Mouse (Mus musculus) right cerebral cortex, postnatal 4 days (tissue): Measurements from ENCODE around the gene Rasgef1b.

Experiments used
- DNase-seq: peaks from one replicate; pipeline ENCODE4 v3.0.0-alpha.2; 2022

Rasgef1b gene

DNA sequence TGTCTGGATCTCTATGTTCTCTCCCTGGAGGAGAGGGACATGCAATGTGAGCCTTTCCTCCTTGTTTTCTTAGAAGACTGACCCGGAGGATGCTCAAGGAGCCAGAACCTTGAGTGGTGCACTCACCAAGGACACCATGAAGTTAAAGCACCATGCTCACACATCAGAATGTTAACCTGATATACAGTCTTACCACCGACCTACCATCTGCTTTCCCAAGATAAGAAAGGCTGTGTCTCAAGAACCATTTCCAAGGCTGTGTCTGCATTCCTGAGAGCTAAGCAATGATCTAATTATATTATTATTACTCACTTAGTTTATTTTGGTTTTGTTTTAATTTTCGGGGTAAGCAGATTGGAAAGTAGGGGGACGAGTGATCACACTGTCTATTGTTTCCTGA, 203.2 kb downstream of the Rasgef1b start:
- DNase-seq, result no peak

DNA sequence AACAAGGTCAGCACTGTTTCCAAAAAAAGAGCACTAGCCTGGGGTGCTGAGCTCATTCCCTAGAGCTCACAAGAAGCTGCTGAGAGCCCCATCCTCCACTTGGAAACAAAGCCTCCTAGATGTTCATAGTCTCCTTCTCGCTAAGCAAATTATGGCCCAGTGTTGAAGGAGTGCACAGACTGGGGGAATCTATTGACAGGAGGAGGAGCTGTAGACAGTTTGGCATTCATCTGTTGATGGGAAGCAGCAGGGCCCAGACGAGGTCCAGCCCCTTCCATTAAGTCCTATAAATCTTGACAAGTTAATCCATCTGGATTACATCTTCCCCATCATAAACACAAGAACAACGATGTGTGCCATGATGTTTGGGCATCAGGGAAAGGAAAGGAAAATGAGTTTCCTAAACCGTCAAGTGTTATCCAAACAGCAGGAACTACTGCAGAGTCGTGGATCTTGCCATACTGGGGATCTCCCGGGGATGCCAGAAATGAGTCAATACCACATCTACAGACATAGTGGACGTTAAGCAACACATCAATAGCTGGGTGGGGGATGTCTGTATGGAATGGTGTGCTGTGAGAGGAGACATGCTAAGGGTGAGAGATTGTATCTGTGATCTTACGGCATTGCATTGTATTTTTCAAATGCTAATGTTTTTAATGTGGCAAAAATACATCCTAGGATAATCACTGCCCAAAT, 206.1 kb downstream of the Rasgef1b start:
- no peak for DNase-seq

DNA sequence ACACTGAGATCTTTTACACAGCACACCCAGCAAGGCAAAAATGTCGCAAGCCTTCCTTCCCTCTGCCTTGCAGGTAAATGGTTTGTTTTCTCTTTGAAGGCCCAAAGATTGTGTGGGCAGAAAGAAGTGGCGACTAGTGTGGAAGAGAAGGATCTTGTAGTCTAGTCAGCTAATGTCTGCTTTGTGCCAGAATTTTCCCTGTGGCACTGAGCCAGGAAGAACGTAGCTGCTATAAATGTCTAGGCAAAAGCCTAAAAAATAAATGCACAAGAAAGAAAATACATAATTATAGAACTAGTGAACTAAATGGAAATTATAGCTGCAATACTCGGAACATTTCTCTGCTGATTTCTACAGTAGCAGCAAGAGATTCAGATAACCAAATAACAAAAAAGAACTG, 207.5 kb downstream of the Rasgef1b start:
- peak; percentile 65 for DNase-seq

DNA sequence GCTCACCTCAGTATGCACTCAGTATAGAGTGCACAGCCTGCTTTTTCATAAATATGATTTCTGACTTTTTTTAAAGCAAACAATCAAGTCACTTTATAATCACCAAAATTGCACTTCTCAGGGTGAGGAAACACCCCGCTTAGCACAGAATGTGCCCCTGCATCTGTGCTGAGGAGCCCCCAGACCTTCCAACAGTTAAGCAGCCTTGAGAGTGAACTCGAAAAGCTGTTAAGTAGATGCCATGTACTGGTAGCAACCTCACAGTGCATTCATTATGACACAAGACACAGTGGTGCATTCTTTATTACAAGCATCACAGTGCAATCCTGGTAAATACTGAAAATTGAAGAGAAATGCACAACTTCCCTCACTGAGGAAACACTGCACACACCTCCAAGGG, 209.3 kb downstream of the Rasgef1b start:
- DNase-seq, result no peak

GRCm38 (mm10) chr5:99519023-99519422, 209.8 kb downstream of the Rasgef1b start:
- DNase-seq, result no peak

DNA sequence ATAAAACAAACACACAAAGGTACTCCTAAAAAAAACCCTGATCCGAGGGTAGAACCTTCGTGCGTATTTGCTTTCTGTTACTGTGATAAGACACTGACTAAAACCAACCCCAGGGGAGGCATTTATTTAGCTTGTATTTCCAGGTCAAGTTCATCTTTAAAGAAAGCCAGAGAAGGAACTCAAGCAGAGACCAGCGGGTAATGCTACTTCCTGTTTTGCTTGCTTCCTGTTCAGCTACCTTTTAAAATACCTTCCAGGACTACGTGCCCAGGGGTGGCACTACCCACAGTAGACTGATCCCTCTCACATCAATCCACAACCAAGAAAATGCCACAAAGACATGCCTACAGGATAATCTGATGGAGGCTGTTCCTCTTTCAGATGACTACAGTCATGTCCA, 212.7 kb downstream of the Rasgef1b start:
- no peak for DNase-seq

GRCm38 (mm10) chr5:99515764-99516163, 213.1 kb downstream of the Rasgef1b start:
- DNase-seq, result no peak

GRCm38 (mm10) chr5:99513209-99513880, 215.5 kb downstream of the Rasgef1b start:
- DNase-seq, result no peak

DNA sequence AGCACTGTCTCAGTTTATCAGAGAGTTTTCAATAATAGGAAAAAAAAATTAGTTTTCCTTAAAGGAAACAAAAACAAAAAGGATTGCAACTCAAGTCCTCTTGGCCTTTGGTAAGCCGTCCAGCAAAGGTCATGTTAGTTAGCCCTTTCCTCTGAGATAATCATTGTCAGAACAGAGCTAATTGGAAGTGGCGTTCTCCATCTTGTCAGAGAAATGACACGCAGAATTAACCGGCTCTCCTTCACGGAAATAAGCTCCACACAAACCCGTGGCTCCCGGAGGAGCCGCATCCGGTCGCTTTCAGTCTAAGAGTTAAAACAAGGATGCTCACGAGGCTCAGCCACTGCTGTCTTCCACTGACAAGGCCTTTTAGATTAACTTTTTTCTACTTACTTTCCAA, 217.8 kb downstream of the Rasgef1b start:
- DNase-seq, result no peak

- DNase-seq, result no peak
These were observed 222.8 kb downstream of the Rasgef1b start for GRCm38 (mm10) chr5:99506109-99506508.

DNA sequence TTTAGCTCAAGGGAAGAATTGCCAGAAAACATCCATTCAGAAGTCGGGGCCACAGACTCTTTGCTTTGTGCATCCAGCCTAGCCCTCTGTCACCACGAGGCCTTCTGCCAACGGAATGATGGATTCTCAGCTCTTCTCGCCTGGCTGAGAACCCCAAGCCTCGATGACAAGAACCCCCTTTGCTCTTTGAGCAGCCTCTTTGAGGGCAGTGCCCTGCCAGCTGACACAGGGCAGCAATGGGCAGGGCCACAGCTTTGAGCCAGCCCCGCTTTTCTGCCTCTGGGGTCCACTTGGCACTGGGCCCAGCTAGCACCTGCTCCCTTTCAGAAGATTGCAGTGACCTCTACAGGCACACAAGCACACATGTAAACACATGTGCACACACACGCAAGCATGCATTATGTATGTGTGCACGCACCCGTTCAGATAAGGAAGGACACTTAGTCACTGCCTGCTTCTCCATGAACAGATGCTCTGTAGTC, 224.5 kb downstream of the Rasgef1b start:
- DNase-seq, result peak; percentile 65

GRCm38 (mm10) chr5:99502681-99503080, 226.2 kb downstream of the Rasgef1b start:
- DNase-seq, result no peak

GRCm38 (mm10) chr5:99499404-99500089, 229.3 kb downstream of the Rasgef1b start:
- DNase-seq, result no peak

GRCm38 (mm10) chr5:99497856-99498255, 231.0 kb downstream of the Rasgef1b start:
- no peak for DNase-seq

GRCm38 (mm10) chr5:99496931-99497782, 231.7 kb downstream of the Rasgef1b start:
- DNase-seq, result no peak

DNA sequence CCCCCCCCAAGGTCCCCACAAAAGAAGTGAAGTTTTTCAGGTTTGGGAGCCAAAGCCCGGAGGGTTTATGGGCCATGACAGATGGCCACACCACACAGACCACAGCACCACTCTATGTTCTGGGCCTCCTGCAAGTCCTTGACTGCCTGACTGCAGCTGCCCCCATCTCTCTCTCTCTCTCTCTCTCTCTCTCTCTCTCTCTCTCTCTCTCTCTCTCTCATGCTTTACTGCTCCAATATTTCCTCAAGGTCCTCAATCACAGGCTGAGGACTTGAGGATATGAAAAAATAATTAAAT, 232.8 kb downstream of the Rasgef1b start:
- no peak for DNase-seq

- DNase-seq, result no peak
These were observed 233.3 kb downstream of the Rasgef1b start for GRCm38 (mm10) chr5:99495354-99496156.

GRCm38 (mm10) chr5:99493861-99494260, 235.0 kb downstream of the Rasgef1b start:
- no peak for DNase-seq

DNA sequence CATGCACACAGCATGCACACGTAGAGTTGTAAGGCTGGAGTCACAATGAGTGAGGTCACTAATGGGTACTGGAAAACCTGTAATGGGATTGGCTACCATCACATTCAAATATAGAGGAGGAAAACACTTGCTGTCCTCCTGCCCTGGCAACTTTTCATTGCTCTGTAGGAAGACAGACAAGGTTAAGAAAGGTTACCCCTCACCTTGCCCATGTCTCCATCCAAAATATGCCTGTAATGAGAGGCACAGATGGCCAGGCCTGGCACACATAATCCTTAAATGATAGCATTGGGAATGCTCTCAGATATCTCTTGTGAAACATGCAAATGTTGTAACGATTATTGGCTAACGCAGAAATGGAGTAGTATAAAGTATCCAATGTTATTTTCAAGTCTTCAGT, 235.8 kb downstream of the Rasgef1b start:
- DNase-seq, result no peak

DNA sequence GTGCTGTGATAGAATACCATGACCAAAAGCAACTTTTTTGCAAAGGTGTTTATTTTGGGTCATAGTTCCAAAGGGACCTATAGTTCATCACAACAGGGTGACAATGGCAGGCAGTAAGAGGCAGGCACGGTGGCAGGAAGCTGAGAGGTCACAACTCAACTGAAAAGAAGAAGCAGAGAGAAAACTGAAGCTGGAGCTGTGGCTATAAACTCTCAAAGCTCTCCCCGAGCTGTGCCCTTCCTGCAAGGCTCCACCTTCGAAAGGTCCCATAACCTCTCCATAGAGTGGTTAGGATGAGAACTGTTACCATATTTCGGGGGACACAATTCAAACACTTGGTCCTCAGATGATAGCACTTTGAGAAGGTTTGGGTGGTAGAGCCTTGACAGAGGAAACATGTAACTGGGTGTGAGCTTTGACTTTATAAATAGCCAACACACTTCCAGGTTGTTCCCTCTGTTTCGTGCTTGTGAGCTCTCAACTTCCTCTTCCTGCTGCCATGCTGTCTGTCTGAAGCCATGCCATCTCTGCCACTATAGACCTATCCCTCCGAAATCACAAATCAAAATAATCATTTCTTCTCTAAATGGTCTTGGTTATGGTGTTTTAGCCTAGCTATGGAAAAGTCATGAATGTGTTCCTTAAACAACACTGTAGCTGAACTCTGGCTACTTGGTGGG, 240.2 kb downstream of the Rasgef1b start:
- DNase-seq, result no peak

DNA sequence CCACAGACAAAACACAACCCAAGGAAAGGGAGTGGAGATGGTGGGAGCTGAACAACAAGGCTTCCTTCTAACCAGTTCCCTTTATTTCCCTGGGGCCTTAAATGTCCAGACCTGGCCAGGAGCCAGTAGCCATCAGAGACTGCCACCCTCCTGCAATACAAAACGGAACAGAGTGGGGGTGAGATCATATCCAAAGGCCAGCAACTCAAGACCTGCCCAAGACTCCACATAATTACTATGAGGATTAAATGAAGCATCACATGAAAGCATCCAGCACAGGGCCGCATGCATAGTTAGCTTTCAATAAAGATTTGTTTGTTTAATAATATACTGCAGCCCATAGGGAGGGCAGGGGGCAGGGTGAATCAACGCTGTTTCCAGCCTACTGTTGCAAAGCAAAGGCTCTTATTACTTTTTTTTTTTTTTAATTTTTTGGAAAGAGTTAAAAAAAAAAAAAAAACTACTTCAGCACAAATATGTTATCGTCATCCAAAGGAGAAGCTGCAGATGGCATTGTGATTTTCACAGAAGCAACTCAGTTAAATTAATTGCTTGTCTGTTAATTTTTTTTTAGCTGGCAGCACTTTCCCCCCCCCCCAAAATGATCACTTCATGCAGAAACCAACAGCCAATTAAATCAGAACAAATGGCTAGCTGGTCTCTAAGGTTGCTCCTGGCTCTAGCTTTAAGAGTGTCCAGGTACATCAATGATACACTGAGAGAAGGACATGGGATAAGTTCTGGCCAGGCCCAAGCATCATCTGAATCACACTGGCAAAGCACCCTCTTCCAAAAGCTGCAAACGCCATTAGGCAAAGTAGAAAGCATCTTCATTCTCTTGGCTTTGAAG, 241.6 kb downstream of the Rasgef1b start:
- no peak for DNase-seq
